Mouse (Mus musculus): ENCODE results near the gene Il18bp. TPM values are rescaled to one million over a fixed set of nuclear protein-coding genes. Genes with fewer than 3 reads are reported as not detected.

The Il18bp gene
- total RNA-seq, 2 experiments from 2014 or later = 1.1 to 1.4 TPM

Other genes with a start within 250 kb of the Il18bp start
- gene Phox2a, start 200.4 kb downstream of the Il18bp start, total RNA-seq (2021) = not detected
- gene Inppl1, start 180.5 kb downstream of the Il18bp start, total RNA-seq (2021) = 10 to 100 TPM; 67.0 to 73.8 TPM
- gene Folr2, start 161.5 kb downstream of the Il18bp start, total RNA-seq (2021) = 1 to 10 TPM; 2.8 to 6.1 TPM
- gene Anapc15, start 155.0 kb downstream of the Il18bp start, total RNA-seq (2021) = 10 to 100 TPM; 23.7 to 27.7 TPM
- 1 to 10 TPM; 1.6 to 2.2 TPM for gene Folr1, start 147.9 kb downstream of the Il18bp start, total RNA-seq (2021)
- 100 to 1,000 TPM; 101 to 102 TPM for gene Lamtor1, start 112.8 kb downstream of the Il18bp start, total RNA-seq (2021)
- gene Tomt, start 112.3 kb downstream of the Il18bp start, total RNA-seq (2021) = not detected
- gene Lrrc51, start 84.8 kb downstream of the Il18bp start, total RNA-seq (2021) = 1 to 10 TPM; 3.6 to 3.7 TPM
- 10 to 100 TPM; 53.0 to 53.3 TPM for gene Numa1, start 84.6 kb downstream of the Il18bp start, total RNA-seq (2021)
- gene Rnf121, start 46.8 kb upstream of the Il18bp start, total RNA-seq (2021) = 10 to 100 TPM; 17.9 to 18.9 TPM
- 1 to 10 TPM; 3.8 to 4.9 TPM for gene Xndc1, start 46.8 kb upstream of the Il18bp start, total RNA-seq (2021)
- gene Xntrpc, start 47.0 kb upstream of the Il18bp start, total RNA-seq (2021) = under 1 TPM; 0.53 to 0.84 TPM
- under 1 TPM in 1 of 2 experiments, not detected in 1; 0.21 TPM for gene Trpc2, start 64.4 kb upstream of the Il18bp start, total RNA-seq (2021)
- gene Art1, start 83.1 kb upstream of the Il18bp start, total RNA-seq (2021) = 100 to 1,000 TPM; 281 to 363 TPM
- 1 to 10 TPM; 6.9 to 8.1 TPM for gene Art5, start 90.8 kb upstream of the Il18bp start, total RNA-seq (2021)
- 1 to 10 TPM in 1 of 2 experiments, not detected in 1; 1.0 TPM for gene Chrna10, start 98.1 kb upstream of the Il18bp start, total RNA-seq (2021)
- 10 to 100 TPM; 22.5 to 24.2 TPM for gene Nup98, start 191.5 kb upstream of the Il18bp start, total RNA-seq (2021)
- gene Pgap2, start 191.5 kb upstream of the Il18bp start, total RNA-seq (2021) = 10 to 100 TPM; 23.3 to 26.5 TPM
- 10 to 100 TPM; 21.9 to 22.6 TPM for gene Rhog, start 237.4 kb upstream of the Il18bp start, total RNA-seq (2021)
- 100 to 1,000 TPM; 198 to 210 TPM for gene Stim1, start 249.1 kb upstream of the Il18bp start, total RNA-seq (2021)

Measured in gastrocnemius, postnatal 14 days (tissue).